Comparison of ENCODE assay signal across 27 mouse cellular contexts in the genomic region with DNA sequence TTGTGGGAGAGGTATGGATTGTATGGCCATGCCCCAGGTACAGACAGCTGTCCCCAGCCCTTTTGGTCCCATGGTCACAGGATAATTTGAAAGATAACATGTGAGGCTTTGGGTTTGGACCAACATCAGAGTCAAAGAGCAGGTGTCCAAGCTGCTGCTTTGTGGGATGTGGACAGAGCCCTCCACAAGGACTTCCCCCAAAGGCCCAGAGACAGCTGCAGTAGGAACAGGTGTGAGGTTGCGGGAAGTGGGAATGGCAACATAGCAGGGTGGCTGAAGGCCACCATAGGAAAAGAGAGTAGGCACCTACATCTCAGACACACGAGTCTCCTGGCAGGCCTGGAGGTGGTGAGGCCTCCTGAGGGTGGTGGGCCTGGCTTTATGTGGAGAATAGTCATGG.
A peak's percentile ranks its signal among the peaks of the same experiment; 100 is the strongest.
DNase-seq lines count a peak whose midpoint lies in the region; ATAC-seq and TF ChIP-seq lines count a peak whose summit lies in the region.
"Had no signal": no experiment of that assay in that cellular context is flagged by ENCODE, and none has a peak within 500 bp of the region (broad histone marks: within the 10 kb centered on the region; RNA-seq: fewer than 3 reads in every experiment).

No protein-coding gene starts in this region.

- peaks cover 8% of the 10 kb centered on the region; the same call in 1 of the 2 replicates for H3K4me1 ChIP-seq in embryonic facial prominence, embryonic 14.5 days (ENCODE audit: control insufficient read depth, insufficient read depth, low read length)
- peaks cover 37% of the 10 kb centered on the region for H3K4me1 ChIP-seq in embryonic facial prominence, embryonic 10.5 days
- H3K4me1 ChIP-seq: embryonic facial prominence, embryonic 12.5 days had no signal

- no peaks in the 10 kb centered on the region for H3K27me3 ChIP-seq in embryonic facial prominence, embryonic 14.5 days (replicated peaks; ENCODE audit: control insufficient read depth, insufficient read depth, low read length)
- H3K27me3 ChIP-seq in embryonic facial prominence, embryonic 10.5 days (replicated peaks; ENCODE audit: low read depth, poor library complexity, severe bottlenecking) = peaks cover 21% of the 10 kb centered on the region
- no peaks in the 10 kb centered on the region for H3K27me3 ChIP-seq in C2C12 (ENCODE audit: control insufficient read depth, insufficient read depth, insufficient read length)
- H3K27me3 ChIP-seq: CH12.LX; embryonic facial prominence, embryonic 15.5 days; Patski had no signal

- no peak overlapping the region for H3K9ac ChIP-seq in embryonic facial prominence, embryonic 14.5 days (ENCODE audit: low read depth, low read length)
- H3K9ac ChIP-seq: embryonic facial prominence, embryonic 12.5 days; embryonic facial prominence, embryonic 15.5 days; forebrain, embryonic 12.5 days had no signal

- peak; percentile 46 for DNase-seq in embryonic facial prominence, embryonic 14.5 days (ENCODE audit: low spot score)
- no peak for DNase-seq in embryonic facial prominence, embryonic 10.5 days (ENCODE audit: low spot score)
- peak; percentile 5 for DNase-seq in kidney, postnatal 10 days
- no peak for DNase-seq in kidney, adult 11 months
- DNase-seq: adrenal gland, adult 8-10 months; adrenal gland, postnatal 14 days; adrenal gland, postnatal 36 days; B cell, adult 2 months; cerebellum, adult 11 months; cerebellum, adult 18-20 months; cerebellum, adult 8-10 months; cerebellum, postnatal 14 days; cerebellum, postnatal 36 days; embryo, embryonic 11 days had no signal

- no peak overlapping the region for H3ac ChIP-seq in C2C12 (ENCODE audit: control insufficient read depth, insufficient read length, low read depth)

- no peaks in the 10 kb centered on the region for H3K79me3 ChIP-seq in C2C12 (ENCODE audit: low read depth)

- no peak overlapping the region for H3K4me2 ChIP-seq in embryonic facial prominence, embryonic 14.5 days (ENCODE audit: low read depth, low read length)
- H3K4me2 ChIP-seq: embryonic facial prominence, embryonic 12.5 days; embryonic facial prominence, embryonic 15.5 days; forebrain, embryonic 12.5 days had no signal

- no peak for TF ChIP-seq CTCF in C2C12 (IDR thresholded peaks at IDR 0.05; ENCODE audit: control insufficient read depth, insufficient read depth, insufficient read length)

- no peak for ATAC-seq in embryonic facial prominence, embryonic 14.5 days (ENCODE audit: low read depth)
- no peak for ATAC-seq in CD4-positive, CD25-positive, alpha-beta regulatory T cell, adult 4 months
- ATAC-seq: activated CD4-positive, CD25-positive, alpha-beta regulatory T cell, adult 4 months; forebrain, embryonic 14.5 days; forebrain, embryonic 16.5 days; Patski had no signal

- 83% methylated on average over 2 of the region's 2 CpGs for WGBS in embryonic facial prominence, embryonic 14.5 days
- 86% methylated on average over 2 of the region's 2 CpGs for WGBS in embryonic facial prominence, embryonic 10.5 days

- no peaks in the 10 kb centered on the region for H3K36me3 ChIP-seq in embryonic facial prominence, embryonic 14.5 days (ENCODE audit: control insufficient read depth, insufficient read depth, low read length)
- H3K36me3 ChIP-seq in embryonic facial prominence, embryonic 10.5 days (replicated peaks) = no peaks in the 10 kb centered on the region
- no peaks in the 10 kb centered on the region for H3K36me3 ChIP-seq in C2C12 (ENCODE audit: control insufficient read depth, insufficient read depth)
- H3K36me3 ChIP-seq: embryonic facial prominence, embryonic 12.5 days; embryonic facial prominence, embryonic 15.5 days; forebrain, embryonic 10.5 days; forebrain, embryonic 12.5 days; G1E had no signal

- H3K4me3 ChIP-seq in embryonic facial prominence, embryonic 14.5 days (ENCODE audit: low read depth, low read length) = no peak overlapping the region
- H3K4me3 ChIP-seq in embryonic facial prominence, embryonic 10.5 days = no peak overlapping the region
- no peak overlapping the region for H3K4me3 ChIP-seq in C2C12 (ENCODE audit: insufficient read depth, poor library complexity, severe bottlenecking)
- H3K4me3 ChIP-seq: embryonic facial prominence, embryonic 12.5 days; embryonic facial prominence, embryonic 15.5 days; erythroblast, embryonic 14.5 days; forebrain, embryonic 10.5 days; forebrain, embryonic 12.5 days had no signal

- H3K79me2 ChIP-seq in C2C12 (ENCODE audit: control insufficient read depth, insufficient read depth) = no peaks in the 10 kb centered on the region

- H3K27ac ChIP-seq in embryonic facial prominence, embryonic 14.5 days (replicated peaks; ENCODE audit: low read depth, low read length) = no peak overlapping the region
- no peak overlapping the region for H3K27ac ChIP-seq in embryonic facial prominence, embryonic 10.5 days (replicated peaks)
- H3K27ac ChIP-seq: embryonic facial prominence, embryonic 12.5 days; embryonic facial prominence, embryonic 15.5 days; forebrain, embryonic 10.5 days; forebrain, embryonic 12.5 days had no signal

- H3K9me3 ChIP-seq in embryonic facial prominence, embryonic 14.5 days (ENCODE audit: control insufficient read depth, low read length) = no peaks in the 10 kb centered on the region
- H3K9me3 ChIP-seq in embryonic facial prominence, embryonic 10.5 days = no peaks in the 10 kb centered on the region
- H3K9me3 ChIP-seq: embryonic facial prominence, embryonic 12.5 days; embryonic facial prominence, embryonic 15.5 days; forebrain, embryonic 10.5 days; forebrain, embryonic 12.5 days; G1E had no signal

TF ChIP-seq in C2C12, 6 proteins besides CTCF, POLR2A, EP300 and RAD21:
- TF ChIP-seq MYOD1 (IDR thresholded peaks at IDR 0.05; ENCODE audit: control insufficient read depth, insufficient read length, low read depth) (peak; percentile 36), FOSL1 (IDR thresholded peaks at IDR 0.05; ENCODE audit: insufficient read depth, low read length, poor library complexity, severe bottlenecking) (no peak)
TF ChIP-seq in C2C12: peak in this region for 1.

Comparison
In these comparisons a context has a peak if more than half of its experiments do, and no peak if none do; other contexts are left out.
1. DNase-seq: peak in embryonic facial prominence, embryonic 14.5 days (single experiment) and kidney, postnatal 10 days (single experiment); none in embryonic facial prominence, embryonic 10.5 days (single experiment) and kidney, adult 11 months (single experiment).